Mouse (Mus musculus) hindbrain, embryonic 16.5 days (tissue): ENCODE data around the gene Sdf4. TPM values are rescaled to one million over a fixed set of nuclear protein-coding genes. Genes with fewer than 3 reads are reported as not detected.

Experiments
- ATAC-seq: fragments of 200-750 bp; cut with Nextera tagmentation; 2 replicates; pipeline ENCODE4 v1.8.0; 2017; ENCODE audit warnings: moderate TSS enrichment, moderate library complexity
- H3K27ac ChIP-seq: fragments of 300-500 bp; sonication (generic); 2 replicates; pipeline ENCODE4 v1.5.1; 2014; ENCODE audit warnings: low read depth, mild to moderate bottlenecking, control low read depth, low read length, moderate library complexity
- H3K27me3 ChIP-seq: fragments of 300-500 bp; sonication (generic); replicated peaks from 2 replicates; pipeline ENCODE4 v1.6.1; 2014; ENCODE audit warnings: low read length; ENCODE audit not compliant: control insufficient read depth, insufficient read depth
- H3K36me3 ChIP-seq: fragments of 300-500 bp; sonication (generic); 2 replicates; pipeline ENCODE4 v1.6.1; 2014; ENCODE audit warnings: mild to moderate bottlenecking, low read length, moderate library complexity, mixed read lengths; ENCODE audit not compliant: control insufficient read depth, insufficient read depth
- H3K4me1 ChIP-seq: fragments of 300-500 bp; sonication (generic); 2 replicates; pipeline ENCODE4 v1.6.1; 2014; ENCODE audit warnings: low read depth, low read length; ENCODE audit not compliant: control insufficient read depth, insufficient read depth
- H3K4me2 ChIP-seq: fragments of 300-500 bp; sonication (generic); 2 replicates; pipeline ENCODE4 v1.6.1; 2014; ENCODE audit warnings: mild to moderate bottlenecking, low read length, control low read depth, moderate library complexity
- H3K4me3 ChIP-seq: fragments of 300-500 bp; sonication (generic); 2 replicates; pipeline ENCODE4 v1.5.1; 2014; ENCODE audit warnings: mild to moderate bottlenecking, low read length, control low read depth, moderate library complexity
- H3K9ac ChIP-seq: fragments of 300-500 bp; sonication (generic); 2 replicates; pipeline ENCODE4 v1.6.1; 2014; ENCODE audit warnings: low read depth, mild to moderate bottlenecking, control low read depth, low read length, moderate library complexity
- H3K9me3 ChIP-seq: fragments of 300-500 bp; sonication (generic); 2 replicates; pipeline ENCODE4 v1.6.1; 2014; ENCODE audit warnings: mild to moderate bottlenecking, low read length, moderate library complexity; ENCODE audit not compliant: control insufficient read depth
- WGBS: fragments of 180-500 bp; shearing (Covaris S2); extraction: QIAGEN DNeasy Blood & Tissue Kit; methylation state at CpG from one replicate; pipeline ENCODE4 v1.1.7; 2014; 5-methylcytosine and 5-hydroxymethylcytosine counted together
- polyA plus RNA-seq: library from polyadenylated mRNA; unstranded; fragments of >200 nt; fragmentation: Nextera tagmentation; extraction: Ambion mirVana; gene quantifications from 2 replicates; pipeline ENCODE4 v1.2.1, GENCODE M21; 2015

Gene Sdf4
- polyA plus RNA-seq: 120 and 124 TPM in 2 replicates

GRCm38 (mm10) chr4:155992241-155992905 lies at the start of gene Sdf4, which contains the start of gene B3galt6:
TSS of gene Sdf4 (plus strand) at chr4:155992872.
TSS of gene B3galt6 (minus strand) at chr4:155992649.
- under 1% methylated on average over 73 of the region's 99 CpGs for WGBS
- peak; percentile 90 for ATAC-seq
- no peaks in the 10 kb centered on the region for H3K9me3 ChIP-seq
- H3K27ac ChIP-seq: peak within 1 kb of the TSS; percentile 97
- H3K4me2 ChIP-seq: peak within 1 kb of the TSS; percentile 95
- H3K9ac ChIP-seq: peak within 1 kb of the TSS; percentile 91
- H3K4me1 ChIP-seq: peaks cover 21% of the 10 kb centered on the region
- H3K36me3 ChIP-seq: peaks cover 2% of the 10 kb centered on the region
- no peaks in the 10 kb centered on the region for H3K27me3 ChIP-seq
- H3K4me3 ChIP-seq: peak within 1 kb of the TSS; percentile 80

GRCm38 (mm10) chr4:155943049-155943452 lies 49.6 kb upstream of the Sdf4 start:
- Histone ChIP-seq H3K9ac (peak overlapping the region; percentile 84), H3K4me3 (peak overlapping the region; percentile 96), H3K27ac (peak overlapping the region; percentile 92), H3K36me3 (peaks cover 8% of the 10 kb centered on the region), H3K27me3 (no peaks in the 10 kb centered on the region), H3K4me1 (peaks cover 21% of the 10 kb centered on the region), H3K9me3 (no peaks in the 10 kb centered on the region), H3K4me2 (peak overlapping the region; percentile 96)
- 1% methylated on average over 17 of the region's 17 CpGs for WGBS
- peak; percentile 55 for ATAC-seq

GRCm38 (mm10) chr4:155943534-155944249 lies 49.0 kb upstream of the Sdf4 start, which contains the start of gene Ube2j2:
TSS of gene Ube2j2 (plus strand) at chr4:155943831.
- H3K4me2 ChIP-seq: peak within 1 kb of the TSS; percentile 96
- peak within 1 kb of the TSS; percentile 96 for H3K4me3 ChIP-seq
- H3K9me3 ChIP-seq: no peaks in the 10 kb centered on the region
- H3K27ac ChIP-seq: peak within 1 kb of the TSS; percentile 92
- H3K36me3 ChIP-seq: peaks cover 10% of the 10 kb centered on the region
- WGBS: under 1% methylated on average over 46 of the region's 85 CpGs
- peaks cover 21% of the 10 kb centered on the region for H3K4me1 ChIP-seq
- ATAC-seq: peak; percentile 99
- H3K9ac ChIP-seq: peak within 1 kb of the TSS; percentile 89
- H3K27me3 ChIP-seq: no peaks in the 10 kb centered on the region

DNA sequence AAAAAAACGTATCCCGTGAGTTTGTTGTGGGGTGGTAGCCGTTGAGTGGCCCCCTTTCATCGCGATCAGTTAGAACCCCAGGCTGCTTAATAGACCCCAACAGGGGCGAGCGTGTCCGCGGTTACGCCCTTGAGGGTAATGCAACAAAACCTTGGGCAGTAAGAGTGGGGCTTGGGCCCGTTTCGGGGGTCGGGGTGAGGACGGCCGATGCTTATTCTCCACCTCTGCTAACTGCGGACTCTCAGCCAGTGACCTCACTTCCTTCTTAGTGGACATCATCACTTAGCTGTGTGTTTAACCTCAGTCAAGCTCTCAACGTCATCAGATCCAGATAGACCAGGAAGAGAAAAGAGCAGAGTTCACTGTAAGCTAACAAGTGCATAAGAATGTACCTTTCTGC lies 48.4 kb upstream of the Sdf4 start:
- ATAC-seq: no peak
- Histone ChIP-seq H3K4me3 (peak overlapping the region; percentile 96), H3K27me3 (no peaks in the 10 kb centered on the region), H3K9me3 (no peaks in the 10 kb centered on the region), H3K4me1 (peaks cover 21% of the 10 kb centered on the region), H3K27ac (peak overlapping the region; percentile 80), H3K4me2 (peak overlapping the region; percentile 95), H3K9ac (peak overlapping the region; percentile 89), H3K36me3 (peaks cover 13% of the 10 kb centered on the region)
- WGBS: 1% methylated on average over 17 of the region's 17 CpGs

- Histone ChIP-seq H3K4me3 (no peak overlapping the region), H3K27me3 (no peaks in the 10 kb centered on the region), H3K27ac (no peak overlapping the region), H3K9ac (no peak overlapping the region), H3K4me1 (peaks cover 21% of the 10 kb centered on the region), H3K9me3 (no peaks in the 10 kb centered on the region), H3K4me2 (no peak overlapping the region), H3K36me3 (peaks cover 26% of the 10 kb centered on the region)
- no peak for ATAC-seq
These were observed 45.6 kb upstream of the Sdf4 start for GRCm38 (mm10) chr4:155947094-155947493.

- Histone ChIP-seq H3K27me3 (no peaks in the 10 kb centered on the region), H3K4me2 (no peak overlapping the region), H3K36me3 (peaks cover 15% of the 10 kb centered on the region), H3K4me1 (no peaks in the 10 kb centered on the region), H3K27ac (no peak overlapping the region), H3K4me3 (no peak overlapping the region), H3K9me3 (no peaks in the 10 kb centered on the region), H3K9ac (no peak overlapping the region)
- ATAC-seq: no peak
- 91% methylated on average over 6 of the region's 6 CpGs for WGBS
These were observed 37.2 kb upstream of the Sdf4 start for GRCm38 (mm10) chr4:155955491-155955890.

- Histone ChIP-seq H3K4me1 (peaks cover 9% of the 10 kb centered on the region; the same call in 1 of the 2 replicates), H3K27me3 (no peaks in the 10 kb centered on the region), H3K9me3 (no peaks in the 10 kb centered on the region), H3K9ac (no peak overlapping the region), H3K4me2 (no peak overlapping the region), H3K36me3 (peaks cover 13% of the 10 kb centered on the region), H3K4me3 (no peak overlapping the region), H3K27ac (no peak overlapping the region)
- peak; percentile 74 for ATAC-seq
- WGBS: 12% methylated on average over 5 of the region's 5 CpGs
These were observed 33.4 kb upstream of the Sdf4 start for GRCm38 (mm10) chr4:155959275-155959674.

DNA sequence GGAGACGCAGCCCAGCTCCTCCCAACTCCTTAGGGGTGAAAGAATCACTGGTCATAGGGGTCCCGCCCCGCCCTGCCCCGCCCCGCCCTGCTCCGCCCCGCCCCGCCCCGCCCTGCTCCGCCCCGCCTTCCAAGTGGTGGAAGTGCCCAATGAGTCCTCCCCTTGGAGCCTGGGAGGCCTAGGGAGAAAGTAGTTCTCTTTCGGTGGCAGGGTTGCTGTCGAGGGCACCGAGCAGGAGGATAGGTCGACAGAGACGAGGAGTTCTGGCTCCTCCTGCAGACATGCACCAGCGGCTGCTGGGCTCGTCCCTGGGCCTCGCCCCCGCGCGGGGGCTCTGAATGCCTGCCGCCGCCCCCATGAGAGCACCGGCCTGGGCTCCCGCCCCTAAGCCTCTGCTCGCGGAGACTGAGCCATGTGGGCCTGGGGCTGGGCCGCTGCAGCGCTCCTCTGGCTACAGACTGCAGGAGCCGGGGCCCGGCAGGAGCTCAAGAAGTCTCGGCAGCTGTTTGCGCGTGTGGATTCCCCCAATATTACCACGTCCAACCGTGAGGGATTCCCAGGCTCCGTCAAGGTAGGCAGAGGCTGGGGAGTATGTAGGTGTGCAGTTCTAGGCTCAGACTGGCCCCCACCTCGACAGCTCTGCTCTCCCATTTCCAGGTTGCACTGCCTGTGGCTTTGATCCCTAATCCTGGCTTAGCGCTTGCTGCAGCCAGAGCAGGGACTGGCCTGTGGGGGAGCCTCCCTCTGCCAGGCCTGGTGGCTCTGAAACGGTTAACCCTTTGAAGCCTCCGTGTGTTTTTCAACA lies 30.3 kb upstream of the Sdf4 start, which contains the start of gene C1qtnf12:
Gene C1qtnf12 (plus strand): TSS at position 152 of the 805 bp plus-strand sequence.
- peaks cover 7% of the 10 kb centered on the region for H3K36me3 ChIP-seq

More for the DNA sequence above, 30.3 kb upstream of the Sdf4 start, which contains the start of gene C1qtnf12:
- Histone ChIP-seq H3K4me2 (peak within 1 kb of the TSS; percentile 76), H3K4me3 (peak within 1 kb of the TSS; percentile 43), H3K27me3 (no peaks in the 10 kb centered on the region), H3K9me3 (no peaks in the 10 kb centered on the region), H3K27ac (peak within 1 kb of the TSS; percentile 60; the same call in 1 of the 2 replicates), H3K9ac (peak within 1 kb of the TSS; percentile 71), H3K4me1 (peaks cover 9% of the 10 kb centered on the region; the same call in 1 of the 2 replicates)
- peak; percentile 63 for ATAC-seq
- 1% methylated on average over 38 of the region's 42 CpGs for WGBS
